Mouse (Mus musculus) heart, adult 8-10 months (tissue): ENCODE results near the gene Prim1. TPM values are rescaled to one million over a fixed set of nuclear protein-coding genes. Genes with fewer than 3 reads are reported as not detected.
"Not testable (repeated sequence)": the region's sequence is repeated elsewhere in the genome, so short reads cannot be mapped to it uniquely, and the experiment has no call there.

ENCODE experiments used
- DNase-seq: peaks from one replicate; pipeline ENCODE4 v3.0.0; 2022; ENCODE audit warnings: low spot score
- total RNA-seq, 4 experiments: library from RNA; stranded (reverse); gene quantifications; 2 replicates each; pipeline ENCODE4 v1.2.4; 2022

The Prim1 gene
- total RNA-seq, 4 experiments from 2014 or later: 1.5 to 2.2 (median 1.7) TPM

DNA sequence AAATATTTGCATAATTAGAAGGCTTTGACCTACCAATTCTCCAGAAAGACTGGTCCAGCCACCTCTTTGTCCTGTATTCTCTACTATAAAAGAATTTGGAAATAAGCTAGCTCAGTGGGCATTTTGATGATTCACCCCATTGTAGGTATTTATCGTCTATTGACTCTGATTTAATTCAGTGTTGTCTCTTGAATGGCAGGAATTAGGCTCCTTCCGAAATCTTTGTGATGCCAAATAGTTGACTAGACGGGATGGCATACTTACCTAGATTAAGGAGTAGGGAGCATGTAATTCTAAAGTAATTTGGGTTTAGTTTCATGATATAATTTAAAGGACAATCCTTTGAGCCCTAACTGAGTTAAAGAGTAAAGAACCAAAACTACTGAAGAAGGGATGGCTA, 23.0 kb downstream of the Prim1 start:
- no peak for DNase-seq

DNA sequence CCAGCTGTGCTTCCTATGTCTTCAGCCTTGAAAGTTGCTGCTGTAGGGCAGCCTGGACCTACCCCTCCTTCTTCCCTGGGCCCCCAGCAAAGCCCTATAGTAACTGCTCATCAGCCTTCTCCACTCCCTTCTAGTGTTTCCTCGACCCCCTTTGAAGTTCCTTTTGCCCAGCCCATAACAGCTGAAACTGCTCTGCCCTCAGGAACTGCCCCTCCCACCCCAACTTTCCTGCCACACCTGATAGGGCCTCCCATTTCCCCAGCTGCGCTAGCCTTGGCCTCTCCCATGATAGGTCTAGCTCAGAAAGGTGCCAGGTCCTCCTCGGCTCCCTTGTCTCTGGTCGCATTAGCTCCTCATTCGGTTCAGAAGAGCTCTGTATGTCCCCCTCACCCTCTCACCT, 24.2 kb downstream of the Prim1 start:
- no peak for DNase-seq

DNA sequence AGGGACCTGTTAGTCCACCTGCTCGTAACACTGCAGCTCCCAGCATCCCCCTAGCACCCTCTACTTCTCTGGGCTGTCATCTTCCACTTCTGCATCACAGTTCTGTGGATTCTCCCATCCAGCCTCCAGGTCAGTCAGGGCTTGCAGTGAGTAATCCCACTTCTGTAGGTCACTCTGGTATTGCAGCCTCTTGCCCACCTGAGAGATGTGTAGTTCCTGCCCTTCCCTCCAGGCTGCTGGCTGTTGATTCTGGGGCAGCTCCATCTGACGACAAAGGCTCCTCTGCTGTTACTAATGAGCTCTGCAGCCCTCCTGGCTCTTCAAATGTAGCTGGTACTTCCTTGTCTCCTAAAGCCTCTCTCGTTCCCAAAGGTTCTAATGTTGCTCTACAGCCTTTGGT, 24.9 kb downstream of the Prim1 start:
- DNase-seq: no peak

DNA sequence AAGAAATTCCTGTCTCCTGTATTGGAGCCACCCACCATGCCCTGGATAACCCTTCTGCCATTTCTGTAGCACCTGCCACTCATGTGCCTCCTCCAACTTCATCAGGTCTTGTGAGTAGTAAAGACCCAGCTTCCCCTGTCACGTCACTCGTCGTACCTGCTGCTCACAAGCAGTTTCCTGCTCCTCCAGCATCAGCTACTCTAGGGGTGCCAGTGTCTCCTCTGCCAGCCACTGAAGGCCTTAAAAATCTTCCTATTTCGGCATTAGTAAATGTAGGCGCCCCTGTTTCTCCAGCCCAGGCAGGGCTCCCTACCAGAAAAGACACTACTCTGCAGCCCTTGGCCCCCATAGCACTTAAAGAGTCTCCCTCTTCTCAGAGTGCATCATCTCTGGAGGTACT, 25.3 kb downstream of the Prim1 start:
- DNase-seq: no peak

DNA sequence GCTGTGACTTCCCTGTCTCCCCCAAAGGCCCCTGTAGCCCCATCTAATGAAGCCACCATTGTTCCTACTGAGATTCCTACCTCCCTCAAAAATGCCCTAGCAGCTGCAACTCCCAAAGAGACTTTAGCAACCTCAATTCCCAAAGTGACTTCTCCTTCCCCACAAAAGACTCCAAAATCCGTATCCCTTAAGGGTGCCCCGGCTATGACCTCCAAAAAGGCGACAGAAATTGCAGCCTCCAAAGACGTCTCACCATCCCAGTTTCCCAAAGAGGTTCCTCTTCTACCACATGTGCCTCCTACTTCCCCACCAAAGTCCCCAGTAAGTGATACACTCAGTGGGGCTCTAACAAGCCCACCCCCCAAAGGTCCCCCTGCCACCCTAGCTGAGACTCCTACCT, 26.7 kb downstream of the Prim1 start:
- no peak for DNase-seq

DNA sequence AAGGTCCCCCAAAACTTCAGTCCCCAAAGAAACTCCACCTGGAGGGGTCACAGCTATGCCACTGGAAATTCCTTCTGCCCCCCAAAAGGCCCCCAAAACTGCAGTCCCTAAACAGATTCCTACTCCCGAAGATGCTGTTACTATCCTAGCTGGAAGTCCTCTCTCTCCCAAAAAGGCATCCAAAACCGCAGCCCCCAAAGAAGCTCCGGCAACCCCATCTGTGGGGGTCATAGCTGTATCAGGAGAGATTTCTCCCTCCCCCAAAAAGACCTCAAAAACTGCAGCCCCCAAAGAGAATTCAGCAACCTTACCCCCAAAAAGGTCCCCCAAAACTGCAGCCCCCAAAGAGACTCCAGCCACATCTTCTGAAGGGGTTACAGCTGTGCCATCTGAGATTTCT, 27.5 kb downstream of the Prim1 start:
- no peak for DNase-seq

DNA sequence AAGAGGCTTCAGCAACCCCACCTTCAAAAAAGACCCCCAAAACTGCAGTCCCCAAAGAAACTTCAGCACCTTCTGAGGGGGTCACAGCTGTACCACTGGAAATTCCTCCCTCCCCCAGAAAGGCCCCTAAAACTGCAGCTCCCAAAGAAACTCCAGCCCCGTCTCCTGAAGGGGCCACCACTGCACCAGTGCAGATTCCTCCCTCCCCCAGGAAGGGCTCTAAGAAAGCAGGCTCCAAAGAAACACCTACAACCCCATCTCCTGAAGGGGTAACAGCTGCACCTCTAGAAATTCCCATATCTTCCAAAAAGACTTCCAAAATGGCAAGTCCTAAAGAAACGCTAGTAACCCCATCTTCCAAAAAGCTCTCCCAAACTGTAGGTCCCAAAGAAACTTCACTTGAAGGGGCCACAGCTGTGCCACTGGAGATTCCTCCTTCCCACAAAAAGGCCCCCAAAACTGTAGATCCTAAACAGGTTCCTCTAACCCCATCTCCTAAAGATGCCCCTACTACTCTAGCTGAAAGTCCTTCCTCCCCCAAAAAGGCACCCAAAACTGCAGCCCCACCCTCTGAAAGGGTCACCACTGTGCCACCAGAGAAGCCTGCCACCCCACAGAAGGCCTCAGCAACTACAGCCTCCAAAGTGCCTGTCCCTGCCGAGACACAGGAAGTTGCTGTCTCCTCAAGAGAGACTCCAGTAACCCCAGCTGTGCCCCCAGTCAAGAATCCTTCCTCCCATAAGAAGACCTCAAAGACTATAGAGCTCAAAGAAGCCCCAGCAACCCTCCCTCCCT, 28.3 kb downstream of the Prim1 start:
- DNase-seq: no peak

DNA sequence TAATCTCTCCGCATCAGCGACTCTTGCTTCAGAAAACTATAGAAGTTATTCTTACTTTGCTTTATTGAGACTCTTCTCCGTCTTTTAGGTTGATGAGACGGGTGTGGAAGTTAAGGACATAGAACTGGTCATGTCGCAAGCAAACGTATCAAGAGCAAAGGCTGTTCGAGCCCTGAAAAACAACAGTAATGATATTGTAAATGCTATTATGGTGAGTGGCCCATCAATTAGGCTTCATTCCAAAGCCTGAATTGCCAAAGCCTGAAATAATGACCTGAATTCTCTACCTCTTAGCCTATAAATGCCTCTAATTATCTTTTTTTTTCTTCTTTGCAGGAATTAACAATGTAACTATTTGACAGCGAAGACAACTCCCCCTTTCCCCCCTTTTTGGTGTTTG, 33.2 kb downstream of the Prim1 start:
- no peak for DNase-seq

DNA sequence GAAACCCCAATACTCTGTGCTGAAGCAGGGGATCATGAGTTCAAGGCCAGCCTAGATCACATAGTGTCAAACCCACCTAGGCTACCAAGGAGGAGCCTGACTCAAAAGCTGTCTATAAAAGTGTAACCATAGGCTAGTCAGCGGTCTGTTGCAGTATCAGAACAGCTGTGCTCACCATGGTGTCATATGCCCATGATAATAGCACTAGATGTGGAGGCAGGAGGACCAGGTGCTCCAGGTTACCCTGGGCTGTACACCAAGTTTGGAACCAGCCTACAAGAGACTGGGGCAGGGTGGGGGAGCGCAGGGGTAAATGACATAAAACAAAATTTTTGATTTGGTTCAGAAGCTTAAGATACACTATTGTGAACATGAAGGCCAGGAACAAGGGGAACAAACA, 34.8 kb downstream of the Prim1 start:
- no peak for DNase-seq

DNA sequence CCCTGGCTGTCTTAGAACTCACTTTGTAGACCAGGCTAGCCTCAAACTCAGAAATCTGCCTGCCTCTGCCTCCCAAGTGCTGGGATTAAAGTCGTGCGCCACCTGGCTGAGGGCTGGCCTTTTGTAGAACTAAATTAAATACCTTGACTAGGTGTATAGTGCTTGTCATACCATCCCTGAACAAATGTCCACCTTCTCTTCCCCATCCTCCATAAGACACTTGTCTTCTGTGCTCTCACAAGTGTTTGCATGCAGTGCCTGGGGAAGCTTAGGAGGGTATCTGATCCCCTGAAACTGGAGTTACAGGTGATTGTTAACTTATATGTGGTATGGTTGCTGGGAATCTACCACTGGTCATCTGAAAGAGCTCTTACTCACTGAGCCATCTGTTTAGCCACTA, 35.4 kb downstream of the Prim1 start:
- DNase-seq: no peak

DNA sequence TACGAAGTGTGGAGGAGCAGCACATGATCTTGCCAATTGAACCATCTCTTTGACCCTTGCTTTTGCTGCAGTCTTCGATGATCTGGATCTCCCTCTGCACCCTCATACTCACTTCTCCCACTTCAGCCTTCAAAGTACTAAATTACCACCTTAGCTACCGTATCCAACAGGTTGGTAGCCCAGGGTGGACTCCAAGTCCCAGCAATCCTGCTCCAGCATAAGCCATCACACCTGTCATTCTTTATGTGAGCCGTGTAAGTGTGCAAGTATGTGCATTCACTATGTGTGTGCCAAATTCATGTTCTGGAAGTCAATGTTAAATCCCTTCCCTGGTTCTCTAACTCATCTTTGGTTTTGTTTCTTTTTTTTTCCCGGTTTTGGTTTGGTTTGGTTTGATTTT, 36.6 kb downstream of the Prim1 start:
- DNase-seq: no peak

DNA sequence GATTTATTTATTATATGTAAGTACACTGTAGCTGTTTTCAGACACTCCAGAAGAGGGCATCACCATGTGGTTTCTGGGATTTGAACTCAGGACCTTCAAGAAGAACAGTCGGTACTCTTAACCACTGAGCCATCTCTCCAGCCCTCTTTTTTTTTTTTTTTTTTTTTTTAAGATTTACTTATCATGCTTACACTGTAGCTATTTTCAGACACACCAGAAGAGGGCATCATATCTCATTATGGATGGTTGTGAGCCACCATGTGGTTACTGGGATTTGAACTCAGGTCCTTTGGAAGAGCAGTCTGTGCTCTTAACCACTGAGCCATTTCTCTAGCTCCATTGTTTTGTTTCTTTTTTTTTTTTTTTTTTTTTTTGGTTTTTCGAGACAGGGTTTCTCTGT, 37.2 kb downstream of the Prim1 start:
- DNase-seq: not testable (repeated sequence)

DNA sequence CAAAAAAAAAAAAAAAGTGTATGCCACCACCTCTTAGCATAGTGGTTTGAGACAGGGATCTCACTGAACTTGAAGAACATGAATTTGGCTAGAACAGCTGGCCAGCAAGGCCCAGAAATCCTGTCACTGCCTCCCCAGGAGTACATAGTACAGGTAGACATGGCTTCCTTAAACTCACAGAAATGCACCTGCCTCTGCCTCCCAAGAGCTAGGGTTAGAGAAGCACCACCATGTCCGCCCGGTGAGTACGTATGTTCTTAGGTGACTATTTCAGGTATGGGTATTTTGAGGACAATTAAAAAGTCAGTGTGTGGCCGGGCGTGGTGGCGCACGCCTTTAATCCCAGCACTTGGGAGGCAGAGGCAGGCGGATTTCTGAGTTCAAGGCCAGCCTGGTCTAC, 38.0 kb downstream of the Prim1 start:
- DNase-seq: no peak

DNA sequence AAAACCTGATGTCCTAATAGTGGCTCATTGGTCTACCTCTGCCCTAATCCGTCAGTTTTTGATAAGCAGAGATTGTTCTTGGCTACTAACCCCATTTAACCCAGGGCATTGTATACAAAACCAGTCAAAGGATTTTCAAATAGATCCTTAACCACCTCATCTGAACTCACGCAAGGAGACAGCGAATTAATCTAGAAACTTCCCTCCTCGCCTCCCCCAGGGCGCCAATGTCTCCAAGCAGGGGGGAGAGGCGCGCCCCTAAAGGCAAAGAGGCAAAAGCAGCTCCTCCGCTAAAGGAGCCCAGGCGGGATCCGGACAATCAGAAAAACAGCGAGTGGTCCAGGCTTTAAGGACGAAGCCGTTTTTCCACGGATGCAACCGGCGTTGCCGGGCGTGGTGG, 43.2 kb downstream of the Prim1 start:
- no peak for DNase-seq

DNA sequence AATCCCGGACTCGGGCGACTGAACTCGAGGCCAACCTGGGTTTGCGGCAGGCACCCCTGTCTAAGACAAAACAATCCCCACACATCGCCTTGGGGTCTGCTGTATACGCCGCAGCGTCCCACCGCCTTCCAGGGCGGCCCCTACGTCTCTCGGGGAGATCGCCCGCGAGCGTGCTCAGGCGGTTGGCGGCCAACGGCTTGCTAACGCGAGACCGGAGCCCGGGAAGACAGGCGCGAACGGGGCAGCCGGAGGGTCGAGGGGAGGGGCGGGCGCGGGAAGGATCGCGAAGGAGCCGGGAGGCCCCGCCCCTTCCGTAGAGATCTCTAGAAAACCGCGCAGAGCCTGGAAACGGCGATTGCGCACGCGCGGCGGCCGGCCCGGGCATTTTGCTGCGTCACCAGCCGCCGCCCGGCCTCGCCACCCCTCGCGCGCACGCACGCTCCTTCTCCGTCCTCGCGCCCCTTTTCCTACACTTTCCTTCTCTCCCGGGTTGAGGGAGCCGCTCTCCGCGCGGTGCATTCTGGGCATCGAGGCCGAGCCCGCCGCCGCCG, 43.7 kb downstream of the Prim1 start, which contains the start of gene Ptges3:
TSS of gene Ptges3 (plus strand) at position 354 of the 551 bp plus-strand sequence.
- DNase-seq: peak; percentile 93

DNA sequence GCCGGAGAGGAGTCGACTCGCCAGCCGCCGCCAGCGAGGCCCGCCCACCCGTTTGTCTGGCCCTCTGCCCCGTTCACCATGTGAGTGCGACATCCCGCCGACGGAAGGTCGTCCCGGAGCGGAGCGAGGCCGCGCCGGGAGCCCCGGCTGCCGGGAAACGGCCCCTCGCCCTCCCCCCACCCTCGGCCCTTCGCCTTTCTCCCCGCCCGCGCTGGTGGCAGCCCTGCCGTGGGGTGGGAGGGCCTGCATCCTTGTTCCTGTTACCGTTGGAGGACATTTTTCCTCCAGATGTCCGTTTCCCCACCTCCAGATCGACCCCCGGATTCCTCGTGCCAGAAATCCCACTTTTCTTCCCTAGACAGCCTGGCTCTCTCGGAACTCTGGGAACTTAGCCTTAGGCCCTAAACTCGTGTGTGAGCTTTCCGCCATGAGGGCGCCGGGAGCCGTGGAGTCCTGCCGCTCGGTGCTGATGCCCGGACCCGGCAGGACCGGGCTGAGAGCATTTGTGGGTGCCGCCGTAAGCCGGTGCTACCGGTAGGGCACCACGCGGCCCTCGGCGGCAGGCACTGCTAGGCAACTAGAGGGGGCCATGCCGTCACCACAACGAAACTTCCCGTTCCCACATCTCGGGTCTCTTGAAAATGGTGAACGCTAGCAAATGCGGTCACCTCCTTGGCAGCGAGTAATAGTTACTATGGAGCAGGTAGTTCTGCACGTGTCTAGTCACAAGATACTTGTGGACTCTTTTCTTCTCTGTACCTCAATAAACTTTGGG, 44.4 kb downstream of the Prim1 start:
- peak; percentile 44 for DNase-seq

DNA sequence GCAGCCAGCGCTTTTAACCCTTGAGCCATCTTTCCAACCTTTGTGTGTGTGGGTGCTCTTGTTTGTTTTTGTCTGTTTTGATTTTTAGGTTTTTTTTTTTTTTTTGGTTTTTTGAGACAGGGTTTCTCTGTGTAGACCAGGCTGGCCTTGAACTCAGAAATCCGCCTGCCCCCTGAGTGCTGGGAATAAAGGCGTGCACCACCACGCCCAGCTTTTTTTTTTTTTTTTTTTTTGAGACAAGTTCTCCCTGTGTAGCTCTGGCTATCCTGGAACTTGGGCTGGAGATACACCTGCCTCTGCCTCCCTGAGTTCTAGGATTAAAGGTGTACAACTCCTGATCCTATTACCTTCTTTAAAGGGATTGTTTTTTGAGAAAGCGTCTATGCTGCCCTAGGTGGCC, 46.1 kb downstream of the Prim1 start:
- no peak for DNase-seq

DNA sequence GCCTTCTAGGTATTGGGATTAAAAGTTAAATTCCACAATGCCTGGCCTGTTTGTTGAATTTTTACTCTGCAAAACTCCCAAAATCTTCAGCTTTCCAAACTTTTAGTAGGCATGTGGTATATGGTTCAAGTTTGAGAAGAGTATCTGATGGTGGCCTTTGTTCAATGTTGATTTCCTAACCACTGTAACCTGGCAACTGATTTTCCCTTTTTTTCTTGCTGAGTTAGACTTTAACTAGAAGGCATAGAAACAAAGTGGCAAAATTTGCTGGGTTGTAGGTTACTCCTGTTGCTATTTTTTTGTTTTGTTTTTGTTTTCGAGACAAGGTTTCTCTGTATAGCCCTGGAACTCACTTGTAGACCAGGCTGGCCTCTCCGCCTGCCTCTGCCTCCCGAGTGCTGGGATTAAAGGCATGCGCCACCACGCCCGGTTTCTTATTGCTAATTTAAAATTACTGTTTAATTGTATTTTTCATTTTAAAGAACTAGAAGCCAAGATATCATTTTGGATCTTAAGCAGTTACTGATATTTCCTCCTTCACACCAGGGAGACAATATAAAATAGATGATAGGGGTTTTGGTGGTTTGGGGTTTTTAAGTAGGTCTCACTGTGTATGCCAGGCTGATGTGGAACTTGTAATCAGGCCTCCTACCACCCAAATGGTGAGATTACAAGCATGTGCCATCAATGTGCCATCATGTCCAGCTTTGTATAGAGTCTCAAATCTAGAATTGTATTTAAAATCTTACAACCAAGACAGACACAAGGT, 47.4 kb downstream of the Prim1 start:
- DNase-seq: no peak

DNA sequence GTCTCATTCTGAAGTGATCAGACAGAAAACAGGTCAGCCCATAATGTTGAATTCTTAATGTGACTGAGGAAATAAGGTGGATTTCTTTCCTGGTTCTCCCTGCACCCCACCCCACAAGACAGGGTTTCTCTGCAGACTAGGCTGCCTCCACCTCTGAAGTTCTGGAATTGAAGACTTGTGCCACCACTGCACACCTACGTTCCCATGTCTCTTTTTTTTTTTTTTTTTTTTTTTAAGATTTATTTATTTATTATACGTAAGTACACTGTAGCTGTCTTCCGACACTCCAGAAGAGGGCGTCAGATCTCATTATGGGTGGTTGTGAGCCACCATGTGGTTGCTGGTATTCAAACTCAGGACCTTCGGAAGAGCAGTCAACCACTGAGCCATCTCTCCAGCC, 51.1 kb downstream of the Prim1 start:
- no peak for DNase-seq

DNA sequence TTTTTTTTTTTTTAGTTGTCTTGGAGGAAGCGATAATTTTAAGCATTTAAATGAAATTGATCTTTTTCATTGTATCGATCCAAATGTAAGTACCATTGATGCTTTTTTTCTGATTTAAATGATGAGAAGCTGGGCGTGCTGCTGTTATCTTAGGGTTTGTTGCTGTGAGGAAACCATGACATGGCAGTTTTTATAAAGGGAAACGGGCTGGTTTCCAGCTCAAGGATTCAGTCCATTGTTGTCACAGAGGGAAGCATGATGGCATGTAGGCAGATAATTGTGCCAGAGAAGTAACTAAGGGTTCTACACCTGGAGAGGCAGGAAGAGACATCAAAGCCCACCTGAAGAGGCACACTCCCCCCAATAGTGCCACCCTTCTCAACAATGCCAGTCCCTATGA, 54.2 kb downstream of the Prim1 start:
- DNase-seq: peak; percentile 47

DNA sequence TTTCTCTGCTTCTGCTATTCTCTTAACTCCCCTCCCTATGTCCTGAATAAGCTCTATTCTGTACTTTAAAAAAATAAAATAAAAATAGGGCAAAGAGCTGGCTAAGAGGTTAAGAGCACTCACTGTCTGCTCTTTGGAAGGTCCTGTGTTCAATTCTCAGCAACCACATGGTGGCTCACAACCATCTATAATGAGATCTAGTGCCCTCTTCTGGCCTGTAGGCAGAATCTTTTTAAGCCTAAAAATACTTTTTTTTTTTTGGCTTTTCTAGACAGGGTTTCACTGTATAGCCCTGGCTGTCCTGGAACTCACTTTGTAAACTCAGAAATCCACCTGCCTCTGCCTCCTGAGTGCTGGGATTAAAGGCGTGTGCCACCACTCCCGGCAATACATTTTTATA, 55.5 kb downstream of the Prim1 start:
- DNase-seq: not testable (repeated sequence)

DNA sequence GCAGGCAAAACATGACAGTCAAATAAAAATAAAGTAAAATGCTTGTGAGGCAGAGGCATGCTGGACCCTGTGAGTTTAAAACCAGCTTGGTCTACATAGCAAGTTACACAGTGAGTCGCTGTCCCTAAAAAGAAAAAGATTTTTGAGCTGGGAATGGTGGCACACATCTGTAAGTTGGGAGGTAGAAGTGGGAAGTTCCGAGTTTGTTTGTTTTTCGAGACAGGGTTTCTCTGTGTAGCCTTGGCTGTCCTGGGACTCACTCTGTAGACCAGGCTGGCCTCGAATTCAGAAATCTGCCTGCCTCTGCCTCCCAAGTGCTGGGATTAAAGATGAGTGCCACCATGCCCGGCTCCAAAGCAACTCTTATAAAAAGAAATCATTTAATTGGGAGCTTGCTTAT, 63.3 kb downstream of the Prim1 start:
- DNase-seq: not testable (repeated sequence)
